ENCODE assay signal across 8 mouse cellular contexts in genomic region chr2:156991470-156992319, GRCm38 (mm10). TPM values are rescaled to one million over a fixed set of nuclear protein-coding genes. Genes with fewer than 3 reads are reported as not detected.
DNase-seq lines count a peak whose midpoint lies in the region; ATAC-seq and TF ChIP-seq lines count a peak whose summit lies in the region.

Ndrg3 (minus strand) TSS chr2:156992056.

- ATAC-seq in frontal cortex, adult (ENCODE audit: low TSS enrichment): peak; percentile 88
- ATAC-seq in lung, postnatal 0 days: peak; percentile 98

- peak within 1 kb of the TSS; percentile 97 for H3K4me2 ChIP-seq in lung, postnatal 0 days (replicated peaks; ENCODE audit: low read depth, low read length)

- H3K4me1 ChIP-seq in hindbrain, embryonic 10.5 days (replicated peaks): peaks cover 21% of the 10 kb centered on the region
- H3K4me1 ChIP-seq in lung, postnatal 0 days (ENCODE audit: insufficient read depth, low read depth, low read length): peaks cover 3% of the 10 kb centered on the region; the same call in 1 of the 2 replicates

- DNase-seq in MN1 (ENCODE audit: low spot score): peak; percentile 97
- peak; percentile 97 for DNase-seq in cerebellum, adult 9-10 months
- peak; percentile 97 for DNase-seq in hindbrain, embryonic 10.5 days (ENCODE audit: low spot score)
- DNase-seq in layer of hippocampus, adult 9-11 months: peak; percentile 98
- DNase-seq in lung, postnatal 0 days (ENCODE audit: low spot score): peak; percentile 99
- peak; percentile 91 for DNase-seq in ovary, postnatal 14 days (ENCODE audit: low spot score)
- peak; percentile 99 for DNase-seq in thymus, postnatal 14 days

- H3K9me3 ChIP-seq in hindbrain, embryonic 10.5 days: no peaks in the 10 kb centered on the region
- H3K9me3 ChIP-seq in lung, postnatal 0 days (ENCODE audit: low read length): no peaks in the 10 kb centered on the region

- TF ChIP-seq EP300 in lung, postnatal 0 days (IDR thresholded peaks at IDR 0.05): no peak

- under 1% methylated on average over 66 of the region's 66 CpGs for WGBS in hindbrain, embryonic 10.5 days
- WGBS in lung, postnatal 0 days: under 1% methylated on average over 45 of the region's 66 CpGs

- H3K27me3 ChIP-seq in hindbrain, embryonic 10.5 days (ENCODE audit: insufficient read depth, poor library complexity, severe bottlenecking): no peaks in the 10 kb centered on the region
- no peaks in the 10 kb centered on the region for H3K27me3 ChIP-seq in lung, postnatal 0 days (replicated peaks; ENCODE audit: insufficient read depth, low read length)

- peak within 1 kb of the TSS; percentile 88 for H3K27ac ChIP-seq in hindbrain, embryonic 10.5 days
- no peak within 1 kb of the TSS for H3K27ac ChIP-seq in lung, postnatal 0 days (ENCODE audit: low read length)

- H3K4me3 ChIP-seq in hindbrain, embryonic 10.5 days: peak within 1 kb of the TSS; percentile 93
- H3K4me3 ChIP-seq in lung, postnatal 0 days (ENCODE audit: low read depth, low read length): peak within 1 kb of the TSS; percentile 76

- TF ChIP-seq CTCF in lung, postnatal 0 days (IDR thresholded peaks at IDR 0.05): peak; percentile 56; the same call in 1 of the 2 replicates

- peaks cover 33% of the 10 kb centered on the region for H3K36me3 ChIP-seq in hindbrain, embryonic 10.5 days
- H3K36me3 ChIP-seq in lung, postnatal 0 days (ENCODE audit: insufficient read depth, low read length): no peaks in the 10 kb centered on the region

- peak within 1 kb of the TSS; percentile 76 for H3K9ac ChIP-seq in lung, postnatal 0 days (replicated peaks; ENCODE audit: low read depth)

RNA-seq across cellular contexts. Expression of gene Ndrg3, which starts in this region (rescaled TPM):
- polyA plus RNA-seq in hindbrain, embryonic 10.5 days (2016; fragmentation: Nextera tagmentation; extraction: Ambion mirVana): 44.8 and 49.3 TPM in 2 replicates
- 22.8 and 25.4 TPM in 2 replicates for polyA plus RNA-seq in lung, postnatal 0 days (2015; fragmentation: Nextera tagmentation; extraction: Ambion mirVana)
